In genomic region chr19:42817761-42818160, GRCm38 (mm10) we compare ENCODE assay signal across 24 mouse cellular contexts.
"Had no signal": no experiment of that assay in that cellular context is flagged by ENCODE, and none has a peak within 500 bp of the region (broad histone marks: within the 10 kb centered on the region; RNA-seq: fewer than 3 reads in every experiment).

No protein-coding gene starts in this region.

- H3K9me3 ChIP-seq: heart, embryonic 10.5 days; heart, embryonic 12.5 days; hindbrain, embryonic 13.5 days; hindbrain, embryonic 15.5 days; intestine, embryonic 15.5 days; limb, embryonic 10.5 days; limb, embryonic 12.5 days had no signal

- DNase-seq: gastrocnemius, adult 2 months; gastrocnemius, postnatal 10 days; gastrocnemius, postnatal 25 days; heart, adult 18-20 months; heart, postnatal 10 days; heart, postnatal 4 days; kidney, adult 18-20 months; kidney, adult 8-10 months; kidney, postnatal 10 days; kidney, postnatal 25 days; kidney, postnatal 4 days; liver had no signal

- H3K4me3 ChIP-seq: gastrocnemius, adult 2 months; heart, embryonic 10.5 days; heart, embryonic 12.5 days; hindbrain, embryonic 13.5 days; hindbrain, embryonic 15.5 days; intestine, embryonic 15.5 days; layer of hippocampus, adult 2 months; left cerebral cortex, adult 2 months; limb, embryonic 10.5 days; limb, embryonic 12.5 days had no signal

- H3K9ac ChIP-seq: heart, embryonic 12.5 days; hindbrain, embryonic 13.5 days; hindbrain, embryonic 15.5 days; intestine, embryonic 15.5 days; limb, embryonic 12.5 days had no signal

- ATAC-seq: inflammation-experienced regulatory T-cells, adult 6 months; intestine, embryonic 15.5 days; intestine, postnatal 0 days had no signal

- H3K27me3 ChIP-seq: heart, embryonic 12.5 days; hindbrain, embryonic 13.5 days; hindbrain, embryonic 15.5 days; intestine, embryonic 15.5 days; limb, embryonic 12.5 days had no signal

- H3K27ac ChIP-seq: gastrocnemius, adult 2 months; heart, embryonic 10.5 days; hindbrain, embryonic 13.5 days; hindbrain, embryonic 15.5 days; intestine, embryonic 15.5 days; layer of hippocampus, adult 2 months; left cerebral cortex, adult 2 months; limb, embryonic 10.5 days; limb, embryonic 12.5 days had no signal

- H3K36me3 ChIP-seq: heart, embryonic 10.5 days; heart, embryonic 12.5 days; hindbrain, embryonic 13.5 days; hindbrain, embryonic 15.5 days; intestine, embryonic 15.5 days; limb, embryonic 10.5 days; limb, embryonic 12.5 days had no signal

- H3K4me1 ChIP-seq: heart, embryonic 10.5 days; heart, embryonic 12.5 days; hindbrain, embryonic 13.5 days; hindbrain, embryonic 15.5 days; intestine, embryonic 15.5 days had no signal

- H3K4me2 ChIP-seq: heart, embryonic 12.5 days; hindbrain, embryonic 13.5 days; hindbrain, embryonic 15.5 days; intestine, embryonic 15.5 days; limb, embryonic 12.5 days; liver, embryonic 11.5 days had no signal
